Mouse (Mus musculus): ENCODE measurements around the gene Gm5244.

Gene Gm5244

DNA sequence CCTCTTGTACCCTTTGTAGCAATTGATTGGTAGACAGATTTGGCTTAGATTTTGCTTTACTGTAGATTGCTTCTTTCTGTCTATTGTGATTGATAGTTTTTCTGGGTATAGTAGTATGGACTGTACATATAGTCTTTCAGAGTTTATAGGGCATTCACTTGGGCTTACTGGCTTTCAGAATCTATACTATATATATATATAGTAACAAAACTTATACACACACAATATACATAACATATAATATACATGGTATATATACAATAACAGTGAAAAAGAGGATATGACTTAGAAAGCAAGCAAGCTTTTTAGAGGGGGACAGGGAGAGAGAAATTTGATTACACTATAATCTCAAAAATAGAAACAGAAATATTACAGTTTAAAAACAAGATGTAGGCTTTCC, at the start of gene Gm5244:
TSS of gene Gm5244 (plus strand) at position 301 of the 400 bp plus-strand sequence.
- DNase-seq (ENCODE audit: low read depth): no peak

DNA sequence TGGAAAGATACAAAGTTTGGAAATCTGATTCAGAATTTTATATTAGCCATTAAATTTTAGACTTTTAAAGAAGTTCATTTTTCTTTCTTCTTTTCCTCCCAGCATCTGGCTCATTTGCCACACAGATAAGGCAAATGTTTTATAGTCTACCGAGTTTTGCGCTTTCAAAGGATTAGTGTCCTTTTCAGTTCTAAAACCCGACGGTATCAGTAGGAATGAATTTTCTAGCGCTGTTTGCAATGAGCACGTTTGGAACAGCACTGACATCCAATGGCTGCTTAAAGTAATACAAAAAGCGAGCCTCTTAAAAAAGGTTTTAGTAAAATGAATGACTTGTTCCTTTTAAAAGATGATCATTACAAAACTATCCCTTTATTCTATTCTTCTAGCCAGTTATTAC, 49.4 kb upstream of the Gm5244 start:
- peak; percentile 80 for DNase-seq (ENCODE audit: low read depth)

DNA sequence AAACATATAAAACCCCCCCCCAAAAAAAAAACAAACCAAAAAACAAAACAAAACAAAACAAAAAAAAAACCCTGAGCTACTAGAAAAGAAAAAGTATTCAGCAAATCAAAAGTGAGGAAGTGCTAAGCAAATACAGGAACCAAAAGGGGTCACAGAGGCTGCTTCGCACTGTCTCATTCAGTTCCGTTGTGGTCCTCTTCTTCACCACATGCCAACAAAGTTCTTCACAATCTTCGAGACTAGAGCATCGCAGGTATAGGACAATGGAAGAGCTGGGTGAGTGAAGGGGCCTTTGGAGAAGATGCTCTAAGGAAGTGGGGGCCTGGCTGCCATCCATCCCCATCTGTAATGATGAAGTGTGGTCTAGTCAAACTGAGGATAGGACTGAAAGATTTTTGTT, 48.1 kb upstream of the Gm5244 start:
- peak; percentile 57 for DNase-seq (ENCODE audit: low read depth)

DNA sequence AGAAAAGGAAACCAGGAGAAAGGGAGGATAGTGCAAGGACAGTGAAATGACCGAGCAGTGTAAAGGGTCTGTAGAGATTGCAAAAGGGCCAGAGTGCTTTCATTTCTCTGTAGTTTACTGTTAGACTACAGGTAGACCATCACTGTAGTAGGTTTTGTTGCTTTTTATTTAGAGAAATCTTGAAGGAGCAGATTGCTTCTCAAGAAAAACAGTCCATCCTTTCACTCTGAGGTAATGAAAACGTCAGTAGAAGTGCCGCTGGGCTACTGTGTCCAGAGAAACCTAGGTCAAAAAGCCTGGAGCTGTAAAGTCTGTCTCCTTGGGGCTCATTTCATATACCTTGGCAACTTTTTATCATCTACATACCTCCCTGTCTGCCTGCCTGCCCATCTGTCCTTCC, 47.4 kb upstream of the Gm5244 start:
- no peak for DNase-seq (ENCODE audit: low read depth)

DNA sequence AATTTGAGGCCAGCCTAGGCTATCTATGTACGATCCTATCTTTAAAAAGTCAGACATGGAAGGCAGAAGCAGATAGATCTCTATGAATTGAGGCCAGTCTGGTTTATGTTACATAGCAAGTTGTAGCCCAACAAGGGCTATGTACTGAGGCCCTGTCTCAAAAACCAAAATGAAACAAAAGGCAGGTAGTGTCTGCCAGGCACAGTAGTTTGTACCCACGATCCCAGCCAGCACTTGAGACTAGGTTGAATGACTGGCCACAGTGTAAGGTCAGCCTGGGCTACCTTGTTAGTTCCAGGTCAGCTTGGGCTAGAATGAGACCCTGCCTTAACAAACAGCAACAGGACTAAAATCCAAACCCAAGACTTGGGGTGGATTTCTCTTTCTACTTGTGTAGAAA, 45.9 kb upstream of the Gm5244 start:
- no peak for DNase-seq (ENCODE audit: low read depth)

DNA sequence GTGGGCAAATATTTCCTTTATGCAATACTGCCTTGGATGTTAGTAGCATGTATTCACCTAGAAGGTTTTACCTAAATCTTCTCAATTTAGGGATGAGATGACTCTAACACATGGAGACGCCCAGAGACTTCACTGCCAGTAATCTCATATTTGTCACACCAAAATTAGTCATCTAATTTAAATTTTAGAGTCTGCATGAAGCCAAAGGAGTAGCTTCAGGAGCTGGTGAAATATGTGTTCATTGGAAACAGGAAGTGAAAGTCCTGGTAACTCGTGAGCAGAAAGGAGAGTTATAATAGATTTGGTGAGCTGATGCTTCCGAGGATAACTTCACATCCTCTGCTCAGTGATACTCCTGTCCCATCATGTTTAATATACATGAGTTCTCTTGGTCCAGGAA, 45.4 kb upstream of the Gm5244 start:
- DNase-seq (ENCODE audit: low read depth): no peak

DNA sequence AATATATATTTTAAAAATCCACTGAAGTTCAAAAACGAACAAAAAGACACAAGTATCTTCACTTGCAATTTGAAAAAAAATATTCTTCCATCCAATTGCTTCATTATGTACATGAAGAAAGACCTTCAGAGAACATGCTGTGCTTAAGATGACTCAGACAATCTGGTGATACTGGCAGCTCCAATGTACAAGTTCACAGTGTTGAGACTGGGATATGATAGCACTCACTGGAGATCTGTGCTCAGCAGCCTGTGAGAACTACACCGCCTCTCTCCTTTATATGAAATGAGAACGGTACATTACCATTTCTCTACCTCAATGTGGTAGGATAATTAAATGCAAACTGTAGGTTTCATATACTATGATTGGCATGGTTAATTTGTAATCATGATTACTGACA, 43.7 kb upstream of the Gm5244 start:
- DNase-seq (ENCODE audit: low read depth): peak; percentile 48

DNA sequence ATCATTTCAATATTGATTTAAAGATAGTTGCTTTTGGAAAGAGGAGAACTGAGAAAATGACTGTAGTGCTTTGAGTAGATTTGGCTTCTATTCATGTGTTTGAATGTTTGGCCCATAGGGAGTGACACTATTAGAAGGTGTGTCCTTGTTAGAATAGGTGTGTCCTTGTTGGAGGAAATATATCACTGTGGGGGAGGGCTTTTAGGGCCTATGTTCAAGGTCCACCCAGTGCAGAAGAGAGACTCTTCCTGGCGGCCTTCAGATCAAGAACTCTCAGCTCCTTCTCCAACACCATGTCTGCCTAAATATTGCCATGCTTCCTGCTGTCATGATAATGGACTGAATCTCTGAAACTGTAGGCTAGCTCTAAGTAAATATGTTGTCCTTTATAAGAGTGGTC, 42.2 kb upstream of the Gm5244 start:
- no peak for DNase-seq (ENCODE audit: low read depth)

DNA sequence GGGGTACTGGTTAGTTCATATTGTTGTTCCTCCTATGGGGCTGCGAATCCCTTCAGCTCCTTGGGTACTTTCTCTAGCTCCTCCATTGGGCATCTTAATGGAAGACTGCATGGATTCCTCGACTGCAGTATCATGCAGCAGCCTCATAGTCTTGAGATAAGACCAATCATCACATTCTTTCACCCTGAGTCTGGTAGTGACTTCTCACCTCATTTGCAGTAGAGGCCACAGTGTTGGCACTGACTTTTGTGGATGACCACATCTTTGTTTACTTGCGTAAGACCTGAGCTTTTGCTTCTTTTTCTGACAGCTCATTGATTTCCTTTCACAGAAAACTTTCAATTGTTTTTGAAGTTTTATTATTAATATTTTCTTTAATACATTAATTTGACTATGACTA, 40.8 kb upstream of the Gm5244 start:
- peak; percentile 60 for DNase-seq (ENCODE audit: low read depth)

DNA sequence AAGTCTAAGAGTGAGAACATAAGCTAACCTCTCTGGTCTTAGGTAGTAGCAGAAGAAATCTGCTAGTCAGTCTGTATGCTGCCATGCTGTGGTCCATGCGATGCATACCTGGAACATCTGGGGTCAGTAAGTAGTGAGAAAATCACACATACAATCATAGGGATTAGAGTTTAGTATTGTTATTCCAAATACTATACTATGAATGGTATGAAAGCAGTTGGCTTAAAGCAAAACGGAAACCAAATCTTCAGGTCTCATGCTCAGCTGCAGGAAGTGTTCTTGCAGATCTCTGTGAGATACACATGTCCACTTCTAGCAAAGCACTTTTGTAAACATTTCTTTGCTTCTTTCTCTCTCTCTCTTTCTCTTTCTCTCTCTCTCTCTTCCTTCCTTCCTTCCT, 40.3 kb upstream of the Gm5244 start:
- DNase-seq (ENCODE audit: low read depth): peak; percentile 53

DNA sequence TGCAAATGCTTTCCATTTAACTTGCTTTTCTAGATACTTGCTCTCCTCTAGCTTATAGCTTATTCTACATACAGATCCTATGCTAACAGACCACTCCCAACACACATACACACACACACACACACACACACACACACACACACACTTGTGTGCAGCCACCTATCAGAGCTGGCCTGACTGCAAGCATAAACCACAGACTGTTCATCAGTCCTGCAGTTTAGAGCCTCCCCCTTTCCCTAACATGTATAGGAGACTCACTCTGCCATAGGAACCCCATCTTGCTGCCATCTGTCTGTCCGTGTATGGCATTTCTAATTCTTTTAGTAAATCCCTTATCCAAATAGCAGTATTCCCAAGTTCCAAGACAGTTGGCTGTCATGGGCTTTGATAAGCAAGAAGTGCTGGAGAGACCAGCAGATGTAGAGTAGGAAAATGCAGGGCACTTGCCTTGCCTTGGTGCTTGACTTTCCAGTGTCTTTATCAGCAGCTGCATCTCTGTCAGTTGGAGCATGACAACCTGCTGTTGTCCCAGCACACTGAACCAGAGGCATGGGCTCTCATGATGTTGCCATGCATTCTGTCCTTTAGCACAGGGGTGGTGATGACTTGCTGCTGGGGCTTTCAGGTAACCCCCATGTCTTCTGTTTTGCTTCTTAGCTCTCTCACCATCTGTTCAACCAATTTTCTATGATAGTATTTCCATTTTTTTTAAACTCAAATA, 33.7 kb upstream of the Gm5244 start:
- DNase-seq (ENCODE audit: low read depth): peak; percentile 16

DNA sequence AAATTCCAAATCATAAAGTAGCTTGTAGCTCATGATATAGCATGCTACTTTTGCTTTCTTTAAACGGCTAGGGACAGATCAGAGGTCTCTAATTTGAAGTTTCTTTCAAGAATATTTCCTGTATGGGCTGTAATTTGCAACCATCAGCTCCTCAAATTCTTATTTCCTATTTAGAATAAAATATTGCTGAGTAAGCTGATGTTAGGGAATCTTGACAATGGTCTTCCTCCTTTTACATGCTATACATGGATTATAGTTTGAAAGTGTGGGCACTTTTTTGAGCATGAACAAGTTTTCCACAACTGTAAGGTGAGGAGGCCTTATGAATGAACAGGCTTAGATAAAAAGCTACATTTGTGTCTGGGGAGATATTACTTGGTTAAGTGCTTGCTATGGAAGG, 32.6 kb upstream of the Gm5244 start:
- no peak for DNase-seq (ENCODE audit: low read depth)

DNA sequence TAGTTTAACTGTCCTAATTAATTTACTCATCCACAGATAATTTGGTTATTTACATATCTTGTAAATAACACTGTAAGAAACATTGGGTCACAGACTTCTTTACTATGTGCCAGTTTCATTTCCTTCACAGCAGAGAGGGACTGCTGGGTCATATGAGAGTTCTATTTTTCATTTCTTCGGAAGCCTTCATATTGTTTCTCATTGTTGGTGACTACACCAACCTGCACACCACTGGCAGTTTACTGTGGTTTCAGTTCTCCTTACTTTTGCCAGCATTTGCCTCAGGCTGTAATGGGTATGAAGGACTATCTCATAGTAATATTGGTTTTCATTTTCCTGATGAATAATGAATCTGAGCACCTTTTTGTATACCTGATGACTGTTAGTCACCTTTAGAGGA, 28.0 kb upstream of the Gm5244 start:
- no peak for DNase-seq (ENCODE audit: low read depth)

DNA sequence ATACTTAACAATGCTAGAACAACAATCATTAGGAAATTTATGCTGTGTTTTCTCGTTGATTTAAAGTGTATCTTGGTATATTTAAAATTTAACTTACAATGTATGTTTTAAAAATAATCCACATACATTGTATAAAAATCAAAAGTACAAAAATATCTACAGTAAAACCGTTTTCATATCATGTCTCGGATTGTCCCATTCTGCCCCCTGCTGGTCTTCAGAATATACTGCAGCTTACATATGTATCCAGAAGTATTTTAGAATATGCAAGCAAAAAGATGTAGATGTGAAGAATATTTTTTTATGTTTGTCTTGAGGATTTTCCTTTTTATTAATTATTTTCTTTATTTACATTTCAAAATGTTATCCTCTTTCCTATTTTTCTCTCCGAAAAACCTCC, 26.1 kb upstream of the Gm5244 start:
- peak; percentile 81 for DNase-seq (ENCODE audit: low read depth)

DNA sequence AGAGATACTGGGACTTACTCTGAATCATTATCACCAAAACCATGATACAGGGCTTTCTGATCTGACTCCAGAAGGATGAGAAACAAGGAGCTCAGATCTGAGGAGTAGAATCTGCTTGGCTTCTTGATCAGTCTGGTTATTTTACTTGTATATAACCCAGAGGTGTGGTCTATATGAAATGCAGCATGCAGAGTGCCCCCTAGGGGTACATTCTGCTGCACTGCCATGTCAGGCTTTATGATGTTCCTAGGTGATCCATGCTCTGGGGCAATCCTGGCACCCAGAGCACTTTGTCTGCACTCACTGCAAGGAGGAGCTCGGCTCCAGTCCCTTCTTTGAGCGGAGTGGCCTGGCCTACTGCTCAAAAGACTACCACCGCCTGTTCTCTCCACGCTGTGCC, 21.9 kb upstream of the Gm5244 start:
- DNase-seq (ENCODE audit: low read depth): peak; percentile 50

DNA sequence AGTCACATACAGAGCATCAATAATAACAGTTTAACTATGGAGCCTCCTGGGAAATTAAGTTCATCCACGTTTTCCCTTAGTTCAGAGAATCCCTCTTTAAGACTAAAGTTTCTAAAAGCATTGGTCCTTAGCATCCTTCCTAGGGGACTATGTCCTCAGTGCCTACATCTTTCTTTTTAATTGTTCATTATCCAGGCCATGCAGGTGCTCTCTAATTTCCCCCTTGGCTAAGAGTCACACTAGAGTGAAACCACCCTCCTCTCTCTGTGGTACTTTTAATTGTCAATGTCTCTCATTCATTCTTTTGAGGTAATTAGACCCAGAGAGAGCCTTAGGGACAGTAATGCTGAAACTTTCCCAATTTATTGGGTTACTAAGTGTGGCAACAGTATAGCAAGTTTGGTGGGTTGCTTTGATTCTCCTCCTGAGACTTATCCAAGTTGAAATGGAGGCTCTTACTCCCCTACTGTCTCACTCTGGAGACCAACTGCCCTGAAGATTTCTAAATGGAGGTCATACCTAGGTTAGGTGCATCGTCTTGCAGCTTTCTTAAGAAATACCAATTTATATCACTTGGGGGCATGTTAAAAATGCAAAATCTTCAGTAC, 15.6 kb upstream of the Gm5244 start:
- no peak for DNase-seq (ENCODE audit: low read depth)

DNA sequence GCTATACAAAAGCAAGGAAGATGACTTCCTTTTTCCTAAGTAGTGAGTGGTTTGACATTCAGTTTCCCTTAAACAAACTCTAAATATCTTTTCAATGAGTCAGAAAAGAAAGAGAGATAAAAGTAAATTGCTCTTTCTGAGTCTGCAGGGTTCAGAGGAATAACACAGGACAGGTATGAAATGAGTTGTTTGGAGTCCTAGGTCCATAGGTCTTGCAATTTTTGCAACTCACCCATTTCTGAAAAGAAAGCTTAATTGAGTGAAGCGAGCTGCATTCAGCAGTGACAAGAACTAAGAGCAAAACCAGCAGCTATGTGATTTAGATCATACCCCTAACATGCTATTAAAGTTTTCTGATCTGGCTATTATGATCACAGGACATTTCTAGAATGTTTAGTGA, 14.9 kb upstream of the Gm5244 start:
- DNase-seq (ENCODE audit: low read depth): peak; percentile 13

DNA sequence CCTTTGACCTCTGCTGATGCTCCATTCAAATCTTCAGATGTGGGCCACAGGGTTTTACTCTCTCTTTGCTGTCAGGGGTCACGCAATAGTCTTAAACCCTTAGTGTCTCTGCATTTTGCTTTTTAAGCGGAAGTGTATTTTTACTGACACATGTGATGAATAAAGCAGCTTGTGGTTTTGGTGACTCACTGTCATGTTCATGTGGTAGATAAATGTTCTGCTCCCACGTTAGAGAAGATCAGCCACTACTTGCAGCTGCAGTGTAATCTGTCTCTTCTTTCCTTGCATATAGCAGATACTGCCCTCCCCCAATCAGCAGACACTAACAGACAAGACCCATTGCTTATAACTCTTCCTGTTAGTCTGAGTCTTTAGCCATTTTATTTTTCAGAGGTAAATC, 12.9 kb upstream of the Gm5244 start:
- DNase-seq (ENCODE audit: low read depth): peak; percentile 94

DNA sequence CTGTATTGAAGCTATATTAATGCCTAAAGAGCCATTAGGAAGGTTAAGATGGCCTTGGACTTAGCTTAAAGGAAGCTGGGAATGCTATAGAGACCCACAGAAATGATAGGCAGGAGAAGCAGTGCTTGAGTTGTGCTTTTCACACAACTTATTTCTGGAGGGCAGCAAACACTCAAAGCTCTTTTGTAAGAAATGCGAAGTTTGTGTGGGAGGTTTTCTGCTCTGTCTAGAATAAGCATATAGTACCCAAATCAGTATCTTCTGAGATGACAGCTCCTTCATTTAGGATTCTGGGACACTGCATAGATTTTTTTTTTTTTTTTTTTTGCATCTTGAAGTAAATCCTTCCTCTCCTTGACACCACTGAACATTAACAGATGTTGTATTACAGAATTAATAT, 8.0 kb upstream of the Gm5244 start:
- no peak for DNase-seq (ENCODE audit: low read depth)

DNA sequence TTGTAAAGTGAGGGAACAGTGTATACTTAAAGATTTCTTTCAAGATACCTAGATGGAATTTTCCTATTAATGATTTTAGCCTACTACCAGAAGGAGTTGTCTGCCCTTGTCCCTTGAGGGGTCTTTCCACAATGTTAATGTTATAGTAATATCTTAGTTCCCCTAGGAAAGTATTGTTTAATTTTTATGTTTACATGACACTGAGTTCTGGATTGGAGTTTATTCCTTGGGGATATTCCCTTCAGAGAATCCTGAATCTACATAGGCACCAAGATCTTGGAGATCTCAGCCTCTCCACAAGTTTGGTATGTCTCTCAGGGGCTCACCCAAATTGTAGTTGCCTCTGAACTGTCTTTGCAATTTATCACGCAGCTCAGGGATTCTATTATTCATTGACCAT, 10.5 kb downstream of the Gm5244 start, which contains the start of gene Olfr1444:
TSS of gene Olfr1444 (plus strand) at position 301 of the 400 bp plus-strand sequence.
- DNase-seq (ENCODE audit: low read depth): no peak

DNA sequence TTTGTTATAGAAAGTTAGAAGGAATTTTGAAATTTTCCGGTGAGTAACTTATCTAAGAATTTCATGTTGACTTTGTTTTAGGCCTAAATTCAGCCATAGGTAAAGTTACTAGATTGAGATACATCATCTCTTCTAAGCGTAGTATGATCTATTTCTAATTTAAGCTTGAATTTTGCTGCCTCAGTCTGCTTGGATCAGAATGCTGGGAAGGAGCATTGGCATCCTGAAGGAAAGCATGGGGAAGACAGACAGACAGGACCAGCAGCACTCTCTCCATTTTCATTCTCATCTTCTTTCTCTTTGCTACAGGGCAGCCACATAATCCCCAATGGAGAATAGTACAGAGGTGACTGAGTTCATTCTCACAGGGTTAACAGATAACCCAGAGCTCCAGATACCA, 37.1 kb downstream of the Gm5244 start, which contains the start of gene Olfr1445:
TSS of gene Olfr1445 (plus strand) at position 301 of the 400 bp plus-strand sequence.
- DNase-seq (ENCODE audit: low read depth): no peak

DNA sequence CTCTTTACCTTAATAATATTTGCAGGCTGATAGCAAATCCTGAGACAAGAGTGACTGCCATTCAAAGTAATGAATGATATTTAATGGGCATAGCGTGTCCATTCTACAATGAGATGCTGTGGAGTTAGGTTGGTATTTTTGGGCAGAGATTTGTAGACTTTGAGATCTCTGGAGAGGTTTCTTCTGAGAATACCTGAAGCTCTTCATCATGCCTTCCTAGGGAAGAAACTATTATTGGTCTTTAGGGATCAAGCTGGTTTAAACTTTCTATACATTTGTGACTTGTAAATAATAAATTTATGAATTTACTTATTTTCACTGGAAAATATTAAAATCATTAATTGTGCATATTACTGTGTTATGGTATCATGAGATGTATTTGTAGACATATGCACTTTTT, 46.9 kb downstream of the Gm5244 start, which contains the start of gene Olfr1446:
TSS of gene Olfr1446 (minus strand) at position 101 of the 400 bp plus-strand sequence.
- no peak for DNase-seq (ENCODE audit: low read depth)

All from 416B (cell line).